Mouse (Mus musculus): ENCODE measurements around the gene Gm10638. TPM values are rescaled to one million over a fixed set of nuclear protein-coding genes. Genes with fewer than 3 reads are reported as not detected.

Gm10638 gene
- polyA plus RNA-seq, 1 experiment from 2014 or later = 10.6 TPM

Other genes with a start within 250 kb of the Gm10638 start
- gene Abcc12, start 165.0 kb upstream of the Gm10638 start, polyA plus RNA-seq (2016; fragmentation: Nextera tagmentation; extraction: Ambion mirVana) = 0.05 TPM in 1 of 2 replicates, not detected in the other
- gene Lonp2, start 121.7 kb upstream of the Gm10638 start, polyA plus RNA-seq (2016; fragmentation: Nextera tagmentation; extraction: Ambion mirVana) = 84.1 and 95.2 TPM in 2 replicates
- gene Siah1a, start 235 bp downstream of the Gm10638 start, polyA plus RNA-seq (2016; fragmentation: Nextera tagmentation; extraction: Ambion mirVana) = 87.8 and 92.0 TPM in 2 replicates
- 12.2 and 13.2 TPM in 2 replicates for gene N4bp1, start 139.6 kb downstream of the Gm10638 start, polyA plus RNA-seq (2016; fragmentation: Nextera tagmentation; extraction: Ambion mirVana)

All from hindbrain, embryonic 12.5 days (tissue).